Mouse (Mus musculus): Measurements from ENCODE around the gene Zdhhc8.

Zdhhc8 gene

DNA sequence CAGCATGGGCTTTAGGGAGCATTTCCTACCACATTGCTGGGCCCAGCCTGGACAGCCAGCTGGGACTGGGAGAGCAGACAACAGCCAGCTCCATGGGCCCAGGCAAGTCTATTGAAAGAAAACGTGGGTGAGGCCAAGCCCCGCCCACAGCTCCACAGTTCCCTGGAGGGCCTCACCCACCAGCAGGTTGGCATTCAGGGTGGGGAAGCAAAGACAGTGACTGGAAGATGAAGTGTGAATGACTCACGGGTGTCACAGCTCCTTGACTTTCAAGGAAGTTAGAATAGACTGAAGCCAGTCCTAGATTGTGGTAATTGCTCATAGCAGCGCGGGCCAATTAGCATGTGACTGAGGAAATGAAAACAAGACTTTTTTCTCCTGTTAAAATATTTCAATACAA is 39.9 kb downstream of the Zdhhc8 start:
- DNase-seq = no peak

DNA sequence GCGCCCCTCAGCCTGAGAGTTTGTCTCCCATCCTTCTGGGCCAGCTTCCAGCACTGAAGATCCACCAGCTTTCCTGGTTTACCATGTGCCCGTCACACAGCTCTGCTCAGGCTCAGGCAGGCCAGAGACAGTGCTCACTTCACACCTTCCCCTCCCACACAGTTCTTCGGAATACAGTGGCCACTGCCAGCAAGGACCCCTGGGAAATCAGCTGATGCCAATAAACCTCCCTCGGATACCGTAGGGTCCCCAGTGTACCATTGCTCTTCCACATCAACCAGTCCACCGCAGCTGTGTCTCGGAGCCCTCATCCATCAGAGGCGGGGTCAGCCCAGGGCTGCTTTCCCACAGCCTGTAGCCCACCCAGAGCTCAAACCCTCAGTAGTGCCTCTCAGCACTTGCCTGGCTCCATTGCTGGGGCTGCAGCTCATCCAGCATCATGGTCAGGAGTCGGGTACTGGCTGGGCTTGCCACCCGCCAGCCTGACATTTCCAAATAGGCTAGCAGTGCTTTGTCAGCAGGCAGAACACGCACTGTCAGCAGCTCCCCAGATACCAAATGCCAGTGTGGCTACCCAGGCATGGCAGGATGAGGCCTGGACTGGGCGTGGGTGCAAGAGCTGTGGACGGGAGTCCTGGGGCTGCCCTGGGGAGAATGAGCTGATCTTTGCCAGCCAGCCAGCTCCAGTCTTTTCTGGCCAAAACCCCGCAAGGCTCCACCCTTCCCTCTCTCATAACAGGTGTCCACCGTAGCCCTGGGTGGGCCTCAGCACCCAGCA is 40.5 kb downstream of the Zdhhc8 start:
- no peak for DNase-seq

DNA sequence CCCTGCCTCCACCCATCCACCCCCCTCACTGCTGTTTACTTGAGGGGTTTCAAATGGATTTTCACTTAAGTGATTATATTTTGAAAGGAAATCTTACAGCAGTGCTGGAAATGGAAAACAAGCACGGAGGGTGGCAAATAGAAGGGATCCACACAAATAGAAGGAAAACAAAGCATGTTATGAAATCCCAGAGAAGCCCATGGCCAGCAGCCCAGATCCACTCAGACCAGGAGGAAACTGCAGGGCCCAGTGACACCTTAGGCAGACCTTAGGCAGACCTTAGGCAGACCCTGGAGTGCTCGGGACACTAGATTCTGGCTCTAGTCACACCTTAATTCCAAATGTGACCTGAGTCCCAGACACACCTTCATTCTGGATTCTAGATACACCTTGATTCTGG is 43.9 kb downstream of the Zdhhc8 start:
- no peak for DNase-seq

DNA sequence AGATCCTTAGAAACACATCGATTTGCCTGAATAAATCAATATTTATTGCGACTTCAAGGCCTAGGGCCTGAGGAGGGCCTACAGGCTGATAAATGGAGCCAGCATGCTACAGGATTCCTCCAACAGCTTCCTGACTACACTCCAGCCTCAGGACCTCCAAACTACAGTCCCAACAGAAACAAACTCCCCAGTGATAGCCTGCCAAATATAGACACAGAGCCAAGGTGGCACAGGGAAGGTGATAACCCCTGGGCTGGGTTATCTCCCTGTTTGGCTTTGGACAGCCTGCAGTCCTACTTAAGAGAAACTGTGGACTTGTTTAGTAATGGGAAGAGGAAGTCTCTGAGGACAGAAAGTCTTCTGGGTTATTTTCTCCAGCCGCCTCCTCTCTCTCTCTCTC is 47.7 kb downstream of the Zdhhc8 start:
- no peak for DNase-seq

GRCm38 (mm10) chr16:18186798-18187197 is 48.1 kb downstream of the Zdhhc8 start:
- DNase-seq = no peak

- no peak for DNase-seq
These were observed 49.1 kb downstream of the Zdhhc8 start for GRCm38 (mm10) chr16:18185715-18186449.

- DNase-seq = no peak
These were observed 52.2 kb downstream of the Zdhhc8 start for GRCm38 (mm10) chr16:18182766-18183165.

DNA sequence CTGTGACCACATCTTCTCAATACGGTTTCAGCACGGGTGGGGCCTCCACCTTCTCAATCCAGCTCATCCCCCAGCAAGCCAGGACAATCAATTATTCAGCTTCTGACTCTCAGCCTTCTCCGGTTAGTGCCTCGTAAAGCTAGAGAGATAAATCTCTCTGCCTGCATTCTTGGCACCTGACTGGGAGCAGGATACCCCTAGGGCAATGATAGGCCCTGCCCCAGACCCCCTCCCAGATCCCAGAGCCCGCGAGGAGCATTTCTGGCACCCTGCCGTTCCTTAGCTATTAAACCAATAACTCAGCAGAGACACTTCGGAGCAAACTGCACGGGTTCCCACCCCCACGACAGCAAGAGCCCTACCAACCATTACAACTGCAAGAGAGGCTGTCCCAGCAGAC is 53.5 kb downstream of the Zdhhc8 start:
- DNase-seq = no peak

GRCm38 (mm10) chr16:18179591-18179990 is 55.3 kb downstream of the Zdhhc8 start:
- DNase-seq = no peak

GRCm38 (mm10) chr16:18176758-18177157 is 58.2 kb downstream of the Zdhhc8 start:
- no peak for DNase-seq

- no peak for DNase-seq
These were observed 59.0 kb downstream of the Zdhhc8 start for GRCm38 (mm10) chr16:18175817-18176541.

GRCm38 (mm10) chr16:18173788-18174187 is 61.1 kb downstream of the Zdhhc8 start:
- no peak for DNase-seq

- DNase-seq = no peak
These were observed 61.7 kb downstream of the Zdhhc8 start for GRCm38 (mm10) chr16:18173231-18173630.

- DNase-seq = peak; percentile 90
These were observed 62.6 kb downstream of the Zdhhc8 start for GRCm38 (mm10) chr16:18172266-18172855.

All from lung, postnatal 14 days (tissue).